Mouse (Mus musculus) limb, embryonic 14.5 days (tissue): ENCODE measurements at regions not wholly inside any gene's neighbourhood (a gene's known extent, or its start where the extent isn't known, plus 50 kb on each side); places are given as distances from the start of the nearest gene placed in this dataset.

Source experiments
- ATAC-seq: fragments of 200-750 bp; cut with Nextera tagmentation; 2 replicates; pipeline ENCODE4 v1.8.0; 2017; ENCODE audit warnings: low read depth, moderate number of reproducible peaks, moderate TSS enrichment; ENCODE audit not compliant: low FRiP score
- DNase-seq: peaks from one replicate; pipeline ENCODE4 v3.0.0-alpha.2; 2015; ENCODE audit warnings: low spot score
- H3K27ac ChIP-seq: fragments of 300-500 bp; sonication (generic); replicated peaks from 2 replicates; pipeline ENCODE4 v1.5.1; 2014; ENCODE audit warnings: low read depth, mild to moderate bottlenecking, low read length, moderate library complexity, mixed read lengths
- H3K27me3 ChIP-seq: fragments of 300-500 bp; sonication (generic); 2 replicates; pipeline ENCODE4 v1.6.1; 2014; ENCODE audit warnings: low read length, mixed read lengths; ENCODE audit not compliant: control insufficient read depth, insufficient read depth
- H3K36me3 ChIP-seq: fragments of 300-500 bp; sonication (generic); 2 replicates; pipeline ENCODE4 v1.6.1; 2014; ENCODE audit warnings: mild to moderate bottlenecking, low read length, moderate library complexity, mixed read lengths; ENCODE audit not compliant: control insufficient read depth, insufficient read depth
- H3K4me1 ChIP-seq: fragments of 300-500 bp; sonication (generic); 2 replicates; pipeline ENCODE4 v1.6.1; 2014; ENCODE audit warnings: antibody characterized with exemption, low read length, mixed read lengths; ENCODE audit not compliant: control insufficient read depth, insufficient read depth
- H3K4me2 ChIP-seq: fragments of 300-500 bp; sonication (generic); replicated peaks from 2 replicates; pipeline ENCODE4 v1.6.1; 2014; ENCODE audit warnings: low read depth, mild to moderate bottlenecking, low read length, moderate library complexity; ENCODE audit not compliant: severe bottlenecking
- H3K4me3 ChIP-seq: fragments of 300-500 bp; sonication (generic); replicated peaks from 2 replicates; pipeline ENCODE4 v1.5.1; 2014; ENCODE audit warnings: low read length
- H3K9ac ChIP-seq: fragments of 300-500 bp; sonication (generic); 2 replicates; pipeline ENCODE4 v1.6.1; 2014; ENCODE audit warnings: mild to moderate bottlenecking, low read depth, low read length, moderate library complexity; ENCODE audit not compliant: severe bottlenecking
- H3K9me3 ChIP-seq: fragments of 300-500 bp; sonication (generic); 2 replicates; pipeline ENCODE4 v1.6.1; 2016; ENCODE audit warnings: low read length; ENCODE audit not compliant: control insufficient read depth
- POLR2A ChIP-seq: fragments of 200-500 bp; IDR thresholded peaks from 2 replicates; pipeline ENCODE4 v1.8.0; 2012; ENCODE audit warnings: inconsistent platforms, mild to moderate bottlenecking, moderate library complexity, borderline replicate concordance; ENCODE audit not compliant: insufficient read depth, insufficient read length; ENCODE audit errors: extremely low read depth
- WGBS: fragments of 180-500 bp; shearing (Covaris S2); extraction: QIAGEN DNeasy Blood & Tissue Kit; methylation state at CpG from one replicate; pipeline ENCODE4 v1.1.7; 2014; 5-methylcytosine and 5-hydroxymethylcytosine counted together

- no peak for ATAC-seq
- Histone ChIP-seq H3K27me3 (no peaks in the 10 kb centered on the region), H3K4me1 (0 out of 2 replicates have a peak, but pooled peaks cover 7% of the 10 kb centered on the region), H3K36me3 (no peaks in the 10 kb centered on the region), H3K27ac (no peak overlapping the region), H3K9me3 (no peaks in the 10 kb centered on the region), H3K4me2 (no peak overlapping the region), H3K9ac (no peak overlapping the region), H3K4me3 (no peak overlapping the region)
- WGBS: 75% methylated on average over 13 of the region's 13 CpGs
- no peak for DNase-seq
- TF ChIP-seq POLR2A: no peak
Measured at GRCm38 (mm10) chr2:167760681-167761403, 71.2 kb upstream of the Tmem189 start.

GRCm38 (mm10) chr2:167759603-167760390 lies 70.2 kb upstream of the Tmem189 start:
- Histone ChIP-seq H3K36me3 (no peaks in the 10 kb centered on the region), H3K27me3 (no peaks in the 10 kb centered on the region), H3K27ac (no peak overlapping the region), H3K4me2 (no peak overlapping the region), H3K4me3 (no peak overlapping the region), H3K9ac (no peak overlapping the region), H3K9me3 (no peaks in the 10 kb centered on the region), H3K4me1 (0 out of 2 replicates have a peak, but pooled peaks cover under 1% of the 10 kb centered on the region)
- WGBS: 87% methylated on average over 9 of the region's 9 CpGs
- TF ChIP-seq POLR2A: no peak
- ATAC-seq (no peak), DNase-seq (no peak)

- Histone ChIP-seq H3K4me1 (no peaks in the 10 kb centered on the region), H3K4me3 (no peak overlapping the region), H3K9me3 (no peaks in the 10 kb centered on the region), H3K36me3 (no peaks in the 10 kb centered on the region), H3K27me3 (no peaks in the 10 kb centered on the region), H3K9ac (no peak overlapping the region), H3K4me2 (no peak overlapping the region), H3K27ac (no peak overlapping the region)
- DNase-seq (no peak), ATAC-seq (no peak)
- TF ChIP-seq POLR2A: no peak
- 60% methylated on average over 10 of the region's 12 CpGs for WGBS
Measured at GRCm38 (mm10) chr2:167757157-167757780, 67.6 kb upstream of the Tmem189 start.

- no peak for TF ChIP-seq POLR2A
- Histone ChIP-seq H3K4me3 (no peak overlapping the region), H3K36me3 (no peaks in the 10 kb centered on the region), H3K4me1 (no peaks in the 10 kb centered on the region), H3K4me2 (no peak overlapping the region), H3K9me3 (no peaks in the 10 kb centered on the region), H3K9ac (no peak overlapping the region), H3K27ac (no peak overlapping the region), H3K27me3 (no peaks in the 10 kb centered on the region)
- DNase-seq: no peak
- WGBS: 83% methylated on average over 12 of the region's 12 CpGs
- no peak for ATAC-seq
Measured at GRCm38 (mm10) chr2:167756721-167757120, 67.1 kb upstream of the Tmem189 start.

- Histone ChIP-seq H3K4me3 (no peak overlapping the region), H3K4me2 (no peak overlapping the region), H3K36me3 (no peaks in the 10 kb centered on the region), H3K4me1 (no peaks in the 10 kb centered on the region), H3K27me3 (no peaks in the 10 kb centered on the region), H3K27ac (no peak overlapping the region), H3K9ac (no peak overlapping the region), H3K9me3 (no peaks in the 10 kb centered on the region)
- no peak for DNase-seq
- WGBS: 75% methylated on average over 22 of the region's 22 CpGs
- TF ChIP-seq POLR2A: no peak
- ATAC-seq: no peak
Measured at GRCm38 (mm10) chr2:167754929-167755551, 65.4 kb upstream of the Tmem189 start.
